Mouse (Mus musculus): ENCODE results near the gene Rbp1.

- TF ChIP-seq CTCF (IDR thresholded peaks at IDR 0.05; ENCODE audit: low read depth), result no peak
- no peak for TF ChIP-seq EP300 (optimal IDR thresholded peaks at IDR 0.05)
Measured at GRCm38 (mm10) chr9:98437819-98438218, 15.1 kb downstream of the Rbp1 start.

Data from stomach, postnatal 0 days (tissue).